9 mouse cellular contexts compared by ENCODE assay signal in genomic region chr1:178303425-178303824, GRCm38 (mm10). TPM values are rescaled to one million over a fixed set of nuclear protein-coding genes. Genes with fewer than 3 reads are reported as not detected.
A peak's percentile ranks its signal among the peaks of the same experiment; 100 is the strongest.
DNase-seq lines count a peak whose midpoint lies in the region; ATAC-seq and TF ChIP-seq lines count a peak whose summit lies in the region.
"Had no signal": no experiment of that assay in that cellular context is flagged by ENCODE, and none has a peak within 500 bp of the region (broad histone marks: within the 10 kb centered on the region; RNA-seq: fewer than 3 reads in every experiment).

No protein-coding gene starts in this region.

- no peak overlapping the region for H3K4me3 ChIP-seq in forebrain, embryonic 10.5 days
- H3K4me3 ChIP-seq in forebrain, embryonic 15.5 days: no peak overlapping the region
- H3K4me3 ChIP-seq in small intestine, adult 2 months (ENCODE audit: low read depth, low read length): no peak overlapping the region

- no peak for TF ChIP-seq POLR2A in small intestine, adult 2 months (IDR thresholded peaks at IDR 0.05; ENCODE audit: low read depth, low read length)

- DNase-seq in forebrain, embryonic 10.5 days (ENCODE audit: extremely low spot score, low spot score): peak; percentile 61
- peak; percentile 84 to 85 for DNase-seq in adrenal gland, postnatal 36 days
- DNase-seq in heart, postnatal 4 days: peak; percentile 85
- DNase-seq in left cerebral cortex, adult 18-20 months (ENCODE audit: low spot score in 2 of 2): peak; percentile 76 to 82

- TF ChIP-seq CTCF in small intestine, adult 2 months (IDR thresholded peaks at IDR 0.05; ENCODE audit: extremely low read depth, insufficient read length, insufficient replicate concordance, low read depth, low read length): peak; percentile 31; the same call in 1 of the 2 replicates

- H3K27ac ChIP-seq in forebrain, embryonic 10.5 days: no peak overlapping the region
- no peak overlapping the region for H3K27ac ChIP-seq in forebrain, embryonic 15.5 days (replicated peaks)
- no peak overlapping the region for H3K27ac ChIP-seq in small intestine, adult 2 months (ENCODE audit: insufficient read depth, low read depth, low read length)
- H3K27ac ChIP-seq: macrophage had no signal

- ATAC-seq in forebrain, embryonic 15.5 days (replicated peaks): no peak
- ATAC-seq in erythroid progenitor cell, adult 5-6 weeks (replicated peaks; ENCODE audit: low FRiP score, poor library complexity, severe bottlenecking): 0 out of 2 replicates have a peak, but pooled peaks have one; percentile 44
- peak; percentile 91 for ATAC-seq in megakaryocyte progenitor cell, adult 5-6 weeks (replicated peaks; ENCODE audit: poor library complexity)

- no peak overlapping the region for H3K9ac ChIP-seq in forebrain, embryonic 15.5 days (replicated peaks)

- H3K27me3 ChIP-seq in forebrain, embryonic 10.5 days (ENCODE audit: poor library complexity, severe bottlenecking): no peaks in the 10 kb centered on the region
- H3K27me3 ChIP-seq in forebrain, embryonic 15.5 days: no peaks in the 10 kb centered on the region
- H3K27me3 ChIP-seq in small intestine, adult 2 months (ENCODE audit: control insufficient read depth, insufficient read depth, low read length): no peaks in the 10 kb centered on the region

- H3K36me3 ChIP-seq in forebrain, embryonic 10.5 days (replicated peaks): no peaks in the 10 kb centered on the region
- no peaks in the 10 kb centered on the region for H3K36me3 ChIP-seq in forebrain, embryonic 15.5 days
- no peaks in the 10 kb centered on the region for H3K36me3 ChIP-seq in small intestine, adult 2 months (ENCODE audit: control insufficient read depth, insufficient read depth, low read length)

- peaks cover 9% of the 10 kb centered on the region; the same call in 1 of the 2 replicates for H3K9me3 ChIP-seq in forebrain, embryonic 10.5 days
- H3K9me3 ChIP-seq in forebrain, embryonic 15.5 days: 0 out of 2 replicates have a peak, but pooled peaks cover 7% of the 10 kb centered on the region

- no peaks in the 10 kb centered on the region for H3K4me1 ChIP-seq in forebrain, embryonic 10.5 days
- no peaks in the 10 kb centered on the region for H3K4me1 ChIP-seq in forebrain, embryonic 15.5 days
- no peaks in the 10 kb centered on the region; the same call in 1 of the 2 replicates for H3K4me1 ChIP-seq in small intestine, adult 2 months (ENCODE audit: control insufficient read depth, insufficient read depth, insufficient read length, low read length)

- 27% methylated on average over 3 of the region's 3 CpGs for WGBS in forebrain, embryonic 10.5 days
- 24% methylated on average over 3 of the region's 3 CpGs for WGBS in forebrain, embryonic 15.5 days
- 25% methylated on average over 3 of the region's 3 CpGs for WGBS in small intestine, adult 2 months

- no peak overlapping the region for H3K4me2 ChIP-seq in forebrain, embryonic 15.5 days (replicated peaks)

RNA-seq across cellular contexts. Expression of gene Cox20, which starts 15.5 kb away (rescaled TPM):
- polyA plus RNA-seq in forebrain, embryonic 10.5 days (2016; fragmentation: Nextera tagmentation; extraction: Ambion mirVana): 77.3 and 84.2 TPM in 2 replicates
- 140 and 150 TPM in 2 replicates for polyA plus RNA-seq in forebrain, embryonic 15.5 days (2015; fragmentation: Nextera tagmentation; extraction: Ambion mirVana)
- total RNA-seq in adrenal gland, postnatal 36 days (2021): 100 to 1,000 TPM in 1 of 2 experiments, 10 to 100 TPM in 1; 79.2 to 103 TPM
- total RNA-seq in erythroid progenitor cell, adult 5-6 weeks (2015; ENCODE audit: low replicate concordance): 148 and 178 TPM in 2 replicates
- total RNA-seq in erythroid progenitor cell, adult 5-6 weeks (2017; ENCODE audit: low replicate concordance): 230 and 253 TPM in 2 replicates
- total RNA-seq in heart, postnatal 4 days (2021): 100 to 1,000 TPM; 146 to 147 TPM
- total RNA-seq in left cerebral cortex, adult 18-20 months (2021): 10 to 100 TPM; 33.1 to 34.6 TPM
- 153 and 181 TPM in 2 replicates for total RNA-seq in megakaryocyte progenitor cell, adult 5-6 weeks (2015)
- total RNA-seq in megakaryocyte progenitor cell, adult 5-6 weeks (2017): 153 and 163 TPM in 2 replicates
- 3.7 and 5.3 TPM in 2 replicates for polyA plus RNA-seq in small intestine, adult 2 months (2012; rRNA removed)

RNA-seq across cellular contexts. Expression of gene Hnrnpu, which starts 34.2 kb away (rescaled TPM):
- polyA plus RNA-seq in forebrain, embryonic 10.5 days (2016; fragmentation: Nextera tagmentation; extraction: Ambion mirVana): 437 and 457 TPM in 2 replicates
- 410 and 421 TPM in 2 replicates for polyA plus RNA-seq in forebrain, embryonic 15.5 days (2015; fragmentation: Nextera tagmentation; extraction: Ambion mirVana)
- total RNA-seq in adrenal gland, postnatal 36 days (2021): 100 to 1,000 TPM; 340 to 387 TPM
- 388 and 415 TPM in 2 replicates for total RNA-seq in erythroid progenitor cell, adult 5-6 weeks (2015; ENCODE audit: low replicate concordance)
- total RNA-seq in erythroid progenitor cell, adult 5-6 weeks (2017; ENCODE audit: low replicate concordance): 473 and 501 TPM in 2 replicates
- 100 to 1,000 TPM; 343 to 362 TPM for total RNA-seq in heart, postnatal 4 days (2021)
- total RNA-seq in left cerebral cortex, adult 18-20 months (2021): 100 to 1,000 TPM; 419 to 428 TPM
- total RNA-seq in megakaryocyte progenitor cell, adult 5-6 weeks (2015): 640 and 703 TPM in 2 replicates
- 490 and 622 TPM in 2 replicates for total RNA-seq in megakaryocyte progenitor cell, adult 5-6 weeks (2017)
- 21.7 and 34.2 TPM in 2 replicates for polyA plus RNA-seq in small intestine, adult 2 months (2012; rRNA removed)
